Mouse (Mus musculus) kidney, embryonic 16.5 days (tissue): ENCODE measurements around the gene Nos1ap. TPM values are rescaled to one million over a fixed set of nuclear protein-coding genes. Genes with fewer than 3 reads are reported as not detected.

Experiments
- ATAC-seq: fragments of 200-750 bp; cut with Nextera tagmentation; 2 replicates; pipeline ENCODE4 v1.8.0; 2017; ENCODE audit warnings: moderate TSS enrichment; ENCODE audit not compliant: low FRiP score, low TSS enrichment
- H3K27ac ChIP-seq: fragments of 300-500 bp; sonication (generic); 2 replicates; pipeline ENCODE4 v1.5.1; 2014; ENCODE audit warnings: low read length
- H3K27me3 ChIP-seq: fragments of 300-500 bp; sonication (generic); 2 replicates; pipeline ENCODE4 v1.6.1; 2014; ENCODE audit warnings: low read length, control low read depth, mixed read lengths; ENCODE audit not compliant: insufficient read depth
- H3K36me3 ChIP-seq: fragments of 300-500 bp; sonication (generic); 2 replicates; pipeline ENCODE4 v1.6.1; 2014; ENCODE audit warnings: low read length, control low read depth, mixed read lengths; ENCODE audit not compliant: insufficient read depth
- H3K4me1 ChIP-seq: fragments of 300-500 bp; sonication (generic); 2 replicates; pipeline ENCODE4 v1.6.1; 2014; ENCODE audit warnings: low read length, control low read depth, mixed read lengths; ENCODE audit not compliant: insufficient read depth
- H3K4me2 ChIP-seq: fragments of 300-500 bp; sonication (generic); replicated peaks from 2 replicates; pipeline ENCODE4 v1.6.1; 2014; ENCODE audit warnings: low read depth, low read length
- H3K4me3 ChIP-seq: fragments of 300-500 bp; sonication (generic); 2 replicates; pipeline ENCODE4 v1.5.1; 2014; ENCODE audit warnings: mild to moderate bottlenecking, low read length
- H3K9ac ChIP-seq: fragments of 300-500 bp; sonication (generic); replicated peaks from 2 replicates; pipeline ENCODE4 v1.6.1; 2014; ENCODE audit warnings: low read length
- H3K9me3 ChIP-seq: fragments of 300-500 bp; sonication (generic); 2 replicates; pipeline ENCODE4 v1.6.1; 2016; ENCODE audit warnings: low read length, control low read depth
- WGBS: fragments of 180-500 bp; shearing (Covaris S2); extraction: QIAGEN DNeasy Blood & Tissue Kit; methylation state at CpG from one replicate; pipeline ENCODE4 v1.1.7; 2014; 5-methylcytosine and 5-hydroxymethylcytosine counted together
- polyA plus RNA-seq: library from polyadenylated mRNA; unstranded; fragments of >200 nt; fragmentation: Nextera tagmentation; extraction: Ambion mirVana; gene quantifications from 2 replicates; pipeline ENCODE4 v1.2.1, GENCODE M21; 2015

Nos1ap gene
- polyA plus RNA-seq, 1 experiment from 2014 or later, result 18.0 TPM

GRCm38 (mm10) chr1:170398866-170399265 is 190.8 kb downstream of the Nos1ap start:
- 94% methylated on average over 4 of the region's 4 CpGs for WGBS
- Histone ChIP-seq H3K27ac (no peak overlapping the region), H3K4me1 (peaks cover 7% of the 10 kb centered on the region; the same call in 1 of the 2 replicates), H3K9ac (no peak overlapping the region), H3K4me3 (no peak overlapping the region), H3K27me3 (no peaks in the 10 kb centered on the region), H3K9me3 (no peaks in the 10 kb centered on the region), H3K4me2 (no peak overlapping the region), H3K36me3 (no peaks in the 10 kb centered on the region)
- no peak for ATAC-seq

- no peak for ATAC-seq
- Histone ChIP-seq H3K4me1 (peaks cover 15% of the 10 kb centered on the region), H3K36me3 (no peaks in the 10 kb centered on the region), H3K4me3 (no peak overlapping the region), H3K27ac (no peak overlapping the region), H3K9ac (no peak overlapping the region), H3K4me2 (no peak overlapping the region), H3K9me3 (no peaks in the 10 kb centered on the region), H3K27me3 (no peaks in the 10 kb centered on the region)
- WGBS, result 80% methylated on average over 2 of the region's 2 CpGs
These were observed 194.6 kb downstream of the Nos1ap start for GRCm38 (mm10) chr1:170395101-170395500.

GRCm38 (mm10) chr1:170394641-170395040 is 195.0 kb downstream of the Nos1ap start:
- H3K27ac ChIP-seq, result no peak overlapping the region
- 59% methylated on average over 1 of the region's 1 CpGs for WGBS
- no peaks in the 10 kb centered on the region for H3K9me3 ChIP-seq
- H3K4me2 ChIP-seq, result no peak overlapping the region
- no peaks in the 10 kb centered on the region for H3K36me3 ChIP-seq
- H3K9ac ChIP-seq, result no peak overlapping the region
- H3K4me1 ChIP-seq, result peaks cover 15% of the 10 kb centered on the region
- no peaks in the 10 kb centered on the region for H3K27me3 ChIP-seq
- no peak for ATAC-seq
- H3K4me3 ChIP-seq, result no peak overlapping the region

GRCm38 (mm10) chr1:170392771-170393728 is 196.6 kb downstream of the Nos1ap start:
- Histone ChIP-seq H3K27ac (0 out of 2 replicates have a peak overlapping the region, but pooled peaks have one; percentile 43), H3K4me3 (no peak overlapping the region), H3K4me2 (no peak overlapping the region), H3K36me3 (no peaks in the 10 kb centered on the region), H3K4me1 (peaks cover 15% of the 10 kb centered on the region), H3K9ac (no peak overlapping the region), H3K9me3 (no peaks in the 10 kb centered on the region), H3K27me3 (no peaks in the 10 kb centered on the region)
- ATAC-seq, result peak; percentile 78
- 48% methylated on average over 14 of the region's 14 CpGs for WGBS

- H3K9me3 ChIP-seq, result no peaks in the 10 kb centered on the region
- no peaks in the 10 kb centered on the region for H3K36me3 ChIP-seq
- H3K27ac ChIP-seq, result no peak overlapping the region
- H3K4me2 ChIP-seq, result no peak overlapping the region
- no peaks in the 10 kb centered on the region for H3K27me3 ChIP-seq
- H3K4me3 ChIP-seq, result no peak overlapping the region
- 32% methylated on average over 12 of the region's 12 CpGs for whole genome bisulfite sequencing
- ATAC-seq, result peak; percentile 55; the same call in 1 of the 2 replicates
- H3K4me1 ChIP-seq, result peaks cover 8% of the 10 kb centered on the region; the same call in 1 of the 2 replicates
- no peak overlapping the region for H3K9ac ChIP-seq
These were observed 202.3 kb downstream of the Nos1ap start for GRCm38 (mm10) chr1:170387180-170387912.

- no peak overlapping the region for H3K4me3 ChIP-seq
- no peak overlapping the region for H3K4me2 ChIP-seq
- H3K27ac ChIP-seq, result no peak overlapping the region
- H3K9me3 ChIP-seq, result no peaks in the 10 kb centered on the region
- peaks cover 3% of the 10 kb centered on the region; the same call in 1 of the 2 replicates for H3K4me1 ChIP-seq
- WGBS, result 87% methylated on average over 10 of the region's 10 CpGs
- H3K27me3 ChIP-seq, result no peaks in the 10 kb centered on the region
- no peak for ATAC-seq
- no peaks in the 10 kb centered on the region for H3K36me3 ChIP-seq
- no peak overlapping the region for H3K9ac ChIP-seq
These were observed 204.2 kb downstream of the Nos1ap start for GRCm38 (mm10) chr1:170385416-170385815.

- H3K9ac ChIP-seq, result no peak overlapping the region
- H3K4me1 ChIP-seq, result peaks cover 3% of the 10 kb centered on the region; the same call in 1 of the 2 replicates
- H3K4me3 ChIP-seq, result no peak overlapping the region
- no peaks in the 10 kb centered on the region for H3K36me3 ChIP-seq
- H3K27me3 ChIP-seq, result no peaks in the 10 kb centered on the region
- no peaks in the 10 kb centered on the region for H3K9me3 ChIP-seq
- H3K4me2 ChIP-seq, result no peak overlapping the region
- H3K27ac ChIP-seq, result no peak overlapping the region
- WGBS, result 91% methylated on average over 7 of the region's 7 CpGs
- ATAC-seq, result no peak
These were observed 206.1 kb downstream of the Nos1ap start for GRCm38 (mm10) chr1:170383530-170383929.

GRCm38 (mm10) chr1:170381457-170381856 is 208.2 kb downstream of the Nos1ap start:
- H3K27me3 ChIP-seq, result no peaks in the 10 kb centered on the region
- no peak overlapping the region for H3K9ac ChIP-seq
- no peak overlapping the region for H3K4me3 ChIP-seq
- H3K4me2 ChIP-seq, result no peak overlapping the region
- no peaks in the 10 kb centered on the region for H3K36me3 ChIP-seq
- ATAC-seq, result 0 out of 2 replicates have a peak, but pooled peaks have one; percentile 63
- 19% methylated on average over 3 of the region's 3 CpGs for WGBS
- H3K27ac ChIP-seq, result no peak overlapping the region
- no peaks in the 10 kb centered on the region for H3K4me1 ChIP-seq
- H3K9me3 ChIP-seq, result no peaks in the 10 kb centered on the region

GRCm38 (mm10) chr1:170380505-170380904 is 209.2 kb downstream of the Nos1ap start:
- Histone ChIP-seq H3K4me1 (no peaks in the 10 kb centered on the region), H3K9me3 (no peaks in the 10 kb centered on the region), H3K4me3 (no peak overlapping the region), H3K4me2 (no peak overlapping the region), H3K27me3 (no peaks in the 10 kb centered on the region), H3K27ac (no peak overlapping the region), H3K9ac (no peak overlapping the region), H3K36me3 (no peaks in the 10 kb centered on the region)
- no peak for ATAC-seq
- 46% methylated on average over 2 of the region's 2 CpGs for WGBS
